Mouse (Mus musculus) neural tube, embryonic 10.5 days (tissue): ENCODE data around the gene Uqcrfs1.

Experiments used
- DNase-seq: peaks from one replicate; pipeline ENCODE4 v3.0.0-alpha.2; 2017; ENCODE audit warnings: low spot score; ENCODE audit errors: extremely low spot score

Gene Uqcrfs1

GRCm38 (mm10) chr13:30501860-30502395, 43.2 kb downstream of the Uqcrfs1 start:
- no peak for DNase-seq
